Mouse (Mus musculus) midbrain, embryonic 14.5 days (tissue): Measurements from ENCODE around the gene Akt1s1. TPM values are rescaled to one million over a fixed set of nuclear protein-coding genes. Genes with fewer than 3 reads are reported as not detected.
"Not testable (repeated sequence)": the region's sequence is repeated elsewhere in the genome, so short reads cannot be mapped to it uniquely, and the experiment has no call there.

ENCODE experiments used
- ATAC-seq: fragments of 200-750 bp; cut with Nextera tagmentation; 2 replicates; pipeline ENCODE4 v1.8.0; 2017; ENCODE audit warnings: moderate number of reproducible peaks, moderate library complexity; ENCODE audit not compliant: low FRiP score, low TSS enrichment
- DNase-seq: peaks from one replicate; pipeline ENCODE4 v3.0.0-alpha.2; 2015
- H3K27ac ChIP-seq: fragments of 300-500 bp; sonication (generic); replicated peaks from 2 replicates; pipeline ENCODE4 v1.5.1; 2014; ENCODE audit warnings: mild to moderate bottlenecking, low read depth, low read length, moderate library complexity
- H3K27me3 ChIP-seq: fragments of 300-500 bp; sonication (generic); 2 replicates; pipeline ENCODE4 v1.6.1; 2014; ENCODE audit warnings: low read length, control low read depth, mixed read lengths; ENCODE audit not compliant: control insufficient read depth, insufficient read depth
- H3K36me3 ChIP-seq: fragments of 300-500 bp; sonication (generic); 2 replicates; pipeline ENCODE4 v1.6.1; 2014; ENCODE audit warnings: low read length, control low read depth; ENCODE audit not compliant: control insufficient read depth, insufficient read depth
- H3K4me1 ChIP-seq: fragments of 300-500 bp; sonication (generic); 2 replicates; pipeline ENCODE4 v1.6.1; 2014; ENCODE audit warnings: mild to moderate bottlenecking, antibody characterized with exemption, low read length, control low read depth; ENCODE audit not compliant: control insufficient read depth, insufficient read depth
- H3K4me2 ChIP-seq: fragments of 300-500 bp; sonication (generic); 2 replicates; pipeline ENCODE4 v1.6.1; 2014; ENCODE audit warnings: mild to moderate bottlenecking, low read length, moderate library complexity
- H3K4me3 ChIP-seq: fragments of 300-500 bp; sonication (generic); replicated peaks from 2 replicates; pipeline ENCODE4 v1.5.1; 2014; ENCODE audit warnings: low read depth, low read length
- H3K9ac ChIP-seq: fragments of 300-500 bp; sonication (generic); replicated peaks from 2 replicates; pipeline ENCODE4 v1.6.1; 2014; ENCODE audit warnings: mild to moderate bottlenecking, low read length, moderate library complexity
- H3K9me3 ChIP-seq: fragments of 300-500 bp; sonication (generic); 2 replicates; pipeline ENCODE4 v1.6.1; 2016; ENCODE audit warnings: low read length, control low read depth, mixed read lengths; ENCODE audit not compliant: control insufficient read depth
- WGBS: fragments of 180-500 bp; shearing (Covaris S2); extraction: QIAGEN DNeasy Blood & Tissue Kit; methylation state at CpG from one replicate; pipeline ENCODE4 v1.1.7; 2014; 5-methylcytosine and 5-hydroxymethylcytosine counted together
- polyA plus RNA-seq: library from polyadenylated mRNA; unstranded; fragments of >200 nt; fragmentation: Nextera tagmentation; extraction: Ambion mirVana; gene quantifications from 2 replicates; pipeline ENCODE4 v1.2.1, GENCODE M21; 2014

The Akt1s1 gene
- polyA plus RNA-seq, 1 experiment from 2014 or later = 61.9 TPM

GRCm38 (mm10) chr7:44868919-44869696 is 20.3 kb downstream of the Akt1s1 start:
- WGBS = under 1% methylated on average over 108 of the region's 108 CpGs
- Histone ChIP-seq H3K9ac (peak overlapping the region; percentile 99), H3K4me1 (peaks cover 28% of the 10 kb centered on the region), H3K4me2 (peak overlapping the region; percentile 95), H3K27ac (peak overlapping the region; percentile 100), H3K9me3 (no peaks in the 10 kb centered on the region), H3K4me3 (peak overlapping the region; percentile 99), H3K27me3 (no peaks in the 10 kb centered on the region), H3K36me3 (peaks cover 26% of the 10 kb centered on the region)
- DNase-seq (peak; percentile 80), ATAC-seq (peak; percentile 32)

- WGBS = 10% methylated on average over 29 of the region's 29 CpGs
- peaks cover 28% of the 10 kb centered on the region for H3K4me1 ChIP-seq
- H3K27ac ChIP-seq = peak within 1 kb of the TSS; percentile 100
- peak within 1 kb of the TSS; percentile 95 for H3K4me2 ChIP-seq
- peaks cover 18% of the 10 kb centered on the region for H3K36me3 ChIP-seq
- peak within 1 kb of the TSS; percentile 99 for H3K4me3 ChIP-seq
- H3K9me3 ChIP-seq = no peaks in the 10 kb centered on the region
- no peaks in the 10 kb centered on the region for H3K27me3 ChIP-seq
- DNase-seq = peak; percentile 96
- ATAC-seq = peak; percentile 94
- H3K9ac ChIP-seq = peak within 1 kb of the TSS; percentile 99
Measured at GRCm38 (mm10) chr7:44869697-44870528, 21.1 kb downstream of the Akt1s1 start, which contains the start of gene Ptov1. Ptov1 (minus strand) TSS chr7:44869788.

- Histone ChIP-seq H3K9ac (peak overlapping the region; percentile 34), H3K36me3 (peaks cover 13% of the 10 kb centered on the region), H3K27me3 (no peaks in the 10 kb centered on the region), H3K4me1 (peaks cover 28% of the 10 kb centered on the region), H3K27ac (peak overlapping the region; percentile 100), H3K4me3 (peak overlapping the region; percentile 99; the same call in 1 of the 2 replicates), H3K9me3 (no peaks in the 10 kb centered on the region), H3K4me2 (peak overlapping the region; percentile 95)
- ATAC-seq (no peak), DNase-seq (no peak)
- 81% methylated on average over 6 of the region's 6 CpGs for WGBS
Measured at GRCm38 (mm10) chr7:44870614-44871013, 21.8 kb downstream of the Akt1s1 start.

GRCm38 (mm10) chr7:44871181-44871580 is 22.4 kb downstream of the Akt1s1 start:
- H3K27me3 ChIP-seq = no peaks in the 10 kb centered on the region
- H3K9me3 ChIP-seq = no peaks in the 10 kb centered on the region
- no peak for DNase-seq
- H3K4me2 ChIP-seq = no peak overlapping the region
- no peak for ATAC-seq
- H3K4me3 ChIP-seq = no peak overlapping the region
- no peak overlapping the region for H3K27ac ChIP-seq
- no peak overlapping the region for H3K9ac ChIP-seq
- peaks cover 25% of the 10 kb centered on the region for H3K4me1 ChIP-seq
- 30% methylated on average over 1 of the region's 1 CpGs for WGBS
- H3K36me3 ChIP-seq = peaks cover 16% of the 10 kb centered on the region

GRCm38 (mm10) chr7:44871774-44872173 is 23.0 kb downstream of the Akt1s1 start:
- H3K4me3 ChIP-seq, H3K4me2 ChIP-seq, H3K9ac ChIP-seq, DNase-seq, H3K27ac ChIP-seq, H3K9me3 ChIP-seq, H3K27me3 ChIP-seq, ATAC-seq: not testable (repeated sequence)
- WGBS = 97% methylated on average over 2 of the region's 2 CpGs
- H3K36me3 ChIP-seq = peaks cover 16% of the 10 kb centered on the region
- peaks cover 19% of the 10 kb centered on the region for H3K4me1 ChIP-seq

GRCm38 (mm10) chr7:44877833-44878232 is 29.0 kb downstream of the Akt1s1 start:
- Histone ChIP-seq H3K9me3 (no peaks in the 10 kb centered on the region), H3K4me3 (no peak overlapping the region), H3K4me1 (no peaks in the 10 kb centered on the region), H3K9ac (no peak overlapping the region), H3K27ac (no peak overlapping the region), H3K4me2 (no peak overlapping the region), H3K36me3 (peaks cover 74% of the 10 kb centered on the region), H3K27me3 (no peaks in the 10 kb centered on the region)
- DNase-seq (no peak), ATAC-seq (no peak)
- 90% methylated on average over 14 of the region's 14 CpGs for WGBS

GRCm38 (mm10) chr7:44883036-44883435 is 34.2 kb downstream of the Akt1s1 start:
- DNase-seq (no peak), ATAC-seq (no peak)
- H3K9ac ChIP-seq = no peak overlapping the region
- H3K27ac ChIP-seq = no peak overlapping the region
- no peaks in the 10 kb centered on the region for H3K4me1 ChIP-seq
- H3K4me2 ChIP-seq = no peak overlapping the region
- no peak overlapping the region for H3K4me3 ChIP-seq
- WGBS = 95% methylated on average over 3 of the region's 3 CpGs
- H3K36me3 ChIP-seq = peaks cover 88% of the 10 kb centered on the region
- no peaks in the 10 kb centered on the region for H3K27me3 ChIP-seq
- H3K9me3 ChIP-seq = no peaks in the 10 kb centered on the region

- peaks cover 86% of the 10 kb centered on the region for H3K36me3 ChIP-seq
- no peak overlapping the region for H3K27ac ChIP-seq
- ATAC-seq (no peak), DNase-seq (no peak)
- no peaks in the 10 kb centered on the region for H3K9me3 ChIP-seq
- no peak overlapping the region for H3K4me2 ChIP-seq
- H3K27me3 ChIP-seq = no peaks in the 10 kb centered on the region
- no peaks in the 10 kb centered on the region for H3K4me1 ChIP-seq
- no peak overlapping the region for H3K4me3 ChIP-seq
- no peak overlapping the region for H3K9ac ChIP-seq
- WGBS = 98% methylated on average over 5 of the region's 5 CpGs
Measured at GRCm38 (mm10) chr7:44884637-44885036, 35.8 kb downstream of the Akt1s1 start.
